Mouse (Mus musculus) layer of hippocampus, adult 8-10 months (tissue): Measurements from ENCODE around the gene Hoxb9. TPM values are rescaled to one million over a fixed set of nuclear protein-coding genes. Genes with fewer than 3 reads are reported as not detected.

Experiments used
- DNase-seq, 2 experiments: peaks; one replicate each; pipeline ENCODE4 v3.0.0; 2022; ENCODE audit warnings: low spot score in 2 of 2
- total RNA-seq, 4 experiments: library from RNA; stranded (reverse); gene quantifications; 2 replicates each; pipeline ENCODE4 v1.2.4; 2022

Hoxb9 gene
- total RNA-seq, 4 experiments from 2014 or later = not detected

- no peak for DNase-seq
These were observed 4.0 kb upstream of the Hoxb9 start for GRCm38 (mm10) chr11:96267021-96267920.

- no peak for DNase-seq
These were observed 3.1 kb upstream of the Hoxb9 start for GRCm38 (mm10) chr11:96268031-96268745.

GRCm38 (mm10) chr11:96269869-96270268, 1.4 kb upstream of the Hoxb9 start:
- DNase-seq = no peak

DNA sequence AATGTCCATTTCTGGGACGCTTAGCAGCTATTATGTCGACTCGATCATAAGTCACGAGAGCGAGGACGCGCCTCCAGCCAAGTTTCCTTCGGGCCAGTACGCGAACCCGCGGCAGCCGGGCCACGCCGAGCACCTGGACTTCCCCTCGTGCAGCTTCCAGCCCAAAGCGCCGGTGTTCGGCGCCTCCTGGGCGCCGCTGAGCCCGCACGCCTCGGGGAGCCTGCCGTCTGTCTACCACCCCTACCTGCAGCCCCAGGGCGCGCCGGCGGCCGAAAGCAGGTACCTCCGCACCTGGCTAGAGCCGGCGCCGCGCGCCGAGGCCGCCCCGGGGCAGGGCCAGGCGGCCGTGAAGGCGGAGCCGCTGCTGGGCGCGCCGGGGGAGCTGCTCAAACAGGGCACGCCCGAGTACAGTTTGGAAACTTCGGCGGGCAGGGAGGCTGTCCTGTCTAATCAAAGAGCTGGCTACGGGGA, 319 bp downstream of the Hoxb9 start:
- DNase-seq = no peak

DNA sequence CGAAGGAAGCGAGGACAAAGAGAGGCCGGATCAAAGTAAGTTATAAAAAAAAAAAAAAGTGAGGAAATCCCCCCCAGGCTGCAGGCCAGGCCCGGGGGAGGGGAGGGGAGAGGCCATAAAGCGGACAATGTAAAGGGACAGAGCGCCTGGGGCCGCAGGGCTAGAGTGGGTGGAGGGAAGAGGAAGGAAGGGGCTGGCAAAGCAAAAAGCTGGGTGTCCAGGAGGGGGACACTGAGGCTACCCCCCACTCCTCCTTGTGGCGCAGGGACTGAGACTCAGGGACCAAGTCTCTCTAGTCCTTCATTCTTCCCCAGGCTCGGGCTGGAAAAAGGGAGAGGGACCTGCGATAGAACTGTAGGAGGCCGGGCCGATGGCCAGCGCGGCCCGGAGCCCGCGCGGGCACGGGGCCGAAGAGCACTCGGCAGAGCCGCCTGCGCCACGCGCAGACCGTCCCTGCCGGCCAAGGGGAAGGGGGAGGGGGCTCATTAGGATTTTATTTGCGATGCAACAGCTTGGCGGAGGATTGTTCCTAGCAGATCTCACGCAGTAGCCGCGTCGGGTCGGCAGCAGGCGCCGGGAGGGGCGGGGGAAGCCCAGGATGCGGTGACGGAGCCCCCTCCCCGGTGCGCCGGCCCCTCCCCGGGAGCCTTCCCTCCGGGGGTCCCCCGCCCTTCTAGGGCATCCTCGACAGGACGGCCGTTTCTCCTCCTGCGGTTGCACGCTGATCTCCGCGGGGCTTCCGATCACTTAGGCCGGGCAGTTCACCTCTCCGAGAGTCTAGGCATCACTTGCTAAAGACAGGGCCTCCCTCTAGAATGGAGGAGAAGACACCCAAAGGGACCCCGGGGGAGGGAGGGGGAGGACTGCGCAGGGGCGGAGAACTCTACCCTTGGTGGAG, 1.0 kb downstream of the Hoxb9 start:
- no peak for DNase-seq

- DNase-seq = no peak
These were observed 3.2 kb downstream of the Hoxb9 start for GRCm38 (mm10) chr11:96274428-96274827.

GRCm38 (mm10) chr11:96275896-96276295, 4.6 kb downstream of the Hoxb9 start:
- no peak for DNase-seq

GRCm38 (mm10) chr11:96277151-96278044, 6.1 kb downstream of the Hoxb9 start:
- DNase-seq = no peak

DNA sequence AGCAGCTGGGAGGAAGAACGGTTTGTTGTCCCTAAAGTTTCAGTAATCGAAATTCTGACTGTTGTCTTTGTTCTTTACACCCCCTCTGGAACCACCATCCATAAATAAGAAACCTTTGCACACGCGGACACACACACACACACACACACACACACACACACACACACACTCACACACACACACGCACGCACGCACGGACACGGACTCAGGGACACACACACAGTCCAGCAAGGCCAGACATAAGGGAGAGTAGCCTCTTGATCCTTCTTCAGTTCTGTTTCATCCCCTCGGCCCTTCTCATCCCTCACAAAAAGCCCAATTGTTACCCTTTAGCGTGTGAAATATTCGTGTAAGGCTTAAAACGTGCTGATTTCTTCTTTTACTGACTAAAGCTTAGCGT, 7.1 kb downstream of the Hoxb9 start:
- DNase-seq = no peak

DNA sequence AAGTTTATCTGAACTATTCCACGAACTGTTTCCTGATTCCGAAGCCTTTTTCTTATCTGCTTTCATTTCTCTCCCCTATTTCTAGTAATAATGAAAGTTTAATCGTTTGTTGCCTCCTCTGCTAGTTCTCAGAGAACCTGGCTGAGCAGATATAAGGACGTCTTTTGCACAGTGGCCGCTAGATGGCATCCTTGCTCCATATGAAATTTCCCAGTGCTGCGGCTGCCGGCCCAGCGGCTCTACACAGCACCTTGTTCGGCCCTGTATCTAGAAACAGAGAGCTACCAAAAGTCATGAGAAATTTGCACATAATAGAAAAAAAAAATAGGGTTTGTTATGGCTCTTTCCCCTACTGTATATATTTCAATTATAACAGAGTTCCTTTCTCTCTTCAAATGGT, 7.5 kb downstream of the Hoxb9 start:
- DNase-seq = peak; percentile 43 to 84

DNA sequence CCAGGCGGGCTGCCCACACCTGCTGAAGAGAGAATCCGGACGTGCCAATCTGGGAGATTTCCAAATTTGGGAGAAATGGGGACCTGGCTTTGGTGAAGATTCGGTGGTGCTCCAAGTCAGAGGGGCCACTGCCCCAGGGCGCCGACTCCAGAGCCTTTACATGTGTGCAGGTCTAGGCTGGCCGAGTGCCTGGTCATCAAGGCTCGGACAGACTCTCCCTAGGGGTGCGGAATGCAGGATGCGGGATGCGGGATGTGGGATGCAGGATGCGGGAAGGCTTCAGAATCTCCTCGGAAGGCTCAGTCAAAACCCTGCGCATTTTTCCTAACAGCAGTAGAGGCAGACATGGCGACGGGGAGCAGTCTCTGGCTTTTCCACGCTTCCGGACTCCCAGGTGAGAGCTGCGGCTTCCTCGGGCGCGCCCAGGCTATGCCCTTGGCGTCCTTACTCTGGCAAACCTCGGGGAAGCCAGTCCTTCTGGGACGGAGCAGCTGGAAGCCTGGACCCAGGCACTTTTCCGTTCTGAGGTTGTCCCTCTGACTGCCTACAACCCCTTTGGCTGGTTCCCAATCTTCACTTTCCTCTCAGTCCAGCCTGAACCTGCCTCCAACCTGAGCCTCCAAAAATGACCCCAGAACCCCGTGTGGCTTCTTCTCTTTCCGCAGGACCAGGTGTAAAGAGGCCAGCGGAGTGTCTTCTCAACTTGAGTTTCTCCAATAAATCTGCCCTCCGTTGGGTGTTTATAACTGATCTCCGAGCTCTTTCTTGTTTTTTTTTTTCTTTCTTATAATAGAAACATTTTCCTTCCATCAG, 8.4 kb downstream of the Hoxb9 start:
- no peak for DNase-seq

DNA sequence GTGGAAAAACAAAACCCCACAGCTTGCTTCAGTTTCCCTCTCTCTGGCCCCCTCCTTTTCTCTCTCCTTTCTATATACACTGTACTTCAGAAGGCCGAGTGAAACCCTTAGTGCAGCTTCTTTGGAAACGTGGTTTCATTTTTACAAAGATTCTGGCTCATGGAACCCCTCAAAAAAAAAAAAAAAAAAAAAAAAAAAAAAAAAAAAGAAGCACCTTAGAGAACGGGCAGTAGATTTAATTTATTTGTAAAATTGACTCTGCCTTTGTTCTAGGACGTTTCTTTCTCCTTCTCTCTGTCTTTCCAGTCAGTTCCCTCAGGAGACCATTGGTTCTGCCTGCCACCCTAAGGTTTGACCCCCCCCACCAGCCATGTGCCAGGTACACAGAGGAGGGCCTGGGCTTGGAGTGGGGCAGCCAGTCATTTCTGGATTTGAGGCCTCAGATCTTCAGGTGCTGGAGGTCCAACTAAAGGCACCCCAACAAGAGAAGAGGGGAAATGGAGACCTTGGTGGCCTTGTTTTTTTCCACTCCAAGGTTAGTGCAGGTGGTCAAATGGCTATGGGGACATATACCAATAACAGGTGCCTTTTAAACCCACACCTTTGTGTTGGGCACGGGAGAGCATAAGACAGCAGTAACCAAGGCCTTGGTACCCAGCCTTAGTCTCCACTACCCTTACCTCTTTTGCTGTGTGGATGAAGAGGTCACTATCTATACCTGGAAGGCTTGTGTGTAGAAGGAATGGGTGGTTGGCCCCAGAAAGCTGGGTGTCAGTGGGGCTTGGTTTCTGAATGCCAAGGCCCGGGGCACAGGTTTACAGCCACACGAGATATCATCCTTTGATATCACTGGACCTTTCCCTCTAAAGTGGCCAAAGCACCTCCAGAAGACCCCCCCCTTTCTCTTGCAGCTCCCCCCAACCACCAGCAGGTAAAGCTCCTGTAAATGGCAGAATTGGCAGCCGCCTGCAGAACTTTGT, 9.4 kb downstream of the Hoxb9 start:
- DNase-seq = no peak

DNA sequence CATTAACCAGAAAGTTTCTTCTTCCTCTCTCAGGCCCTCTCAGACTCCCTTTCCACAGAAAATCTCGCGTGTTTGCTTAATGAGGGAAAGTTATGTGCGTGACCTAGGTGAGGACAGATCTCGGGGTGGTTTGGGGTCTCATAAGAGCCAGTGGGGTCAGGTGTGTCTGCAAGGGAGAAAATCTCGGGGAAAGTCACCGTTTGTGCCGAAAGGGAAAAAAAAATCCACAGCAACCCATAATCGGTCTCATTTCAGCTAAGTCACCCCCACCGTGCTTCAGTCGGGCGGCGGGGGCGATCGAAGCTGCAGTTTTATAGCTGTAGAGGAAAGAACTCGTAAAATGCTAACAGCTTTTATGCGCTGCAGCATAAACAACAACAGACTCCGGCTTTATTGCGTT, 10.1 kb downstream of the Hoxb9 start:
- DNase-seq = no peak

DNA sequence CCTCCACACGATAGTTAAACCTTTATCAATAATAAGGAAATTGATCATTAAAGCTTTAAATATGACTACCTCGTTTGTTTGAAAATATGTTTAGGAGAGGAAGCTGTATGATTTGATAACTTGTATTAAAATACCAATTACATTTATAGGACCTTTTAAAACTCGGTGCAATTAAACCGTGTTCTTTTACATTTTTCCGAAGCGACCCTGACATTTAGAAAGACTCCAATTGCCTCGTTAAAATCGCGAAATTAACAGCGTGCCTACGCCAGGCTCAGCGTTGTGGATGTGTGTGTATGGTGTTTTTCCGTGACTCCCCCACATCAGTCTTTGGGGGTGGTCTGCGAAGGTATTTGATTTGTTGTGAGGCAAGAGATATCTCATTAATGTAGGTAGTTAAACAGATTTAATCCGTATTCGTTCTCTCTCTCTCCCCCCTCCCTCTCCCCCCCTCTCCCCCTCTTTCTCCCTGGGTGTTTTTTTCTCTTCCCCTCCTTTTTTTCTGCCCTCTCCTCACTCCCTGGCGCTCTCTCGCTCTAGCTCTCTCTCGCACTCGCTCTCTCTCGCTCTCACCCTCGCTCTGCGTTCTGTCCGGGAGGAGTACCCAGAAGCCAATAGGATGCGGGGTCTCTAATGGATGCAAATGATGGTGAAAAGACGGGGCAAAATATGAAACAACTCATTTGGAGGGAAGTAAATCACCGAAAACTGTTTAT, 10.8 kb downstream of the Hoxb9 start, which contains the start of gene Hoxb8:
Gene Hoxb8 (plus strand): TSS at position 51 of the 716 bp plus-strand sequence.
- DNase-seq = no peak

DNA sequence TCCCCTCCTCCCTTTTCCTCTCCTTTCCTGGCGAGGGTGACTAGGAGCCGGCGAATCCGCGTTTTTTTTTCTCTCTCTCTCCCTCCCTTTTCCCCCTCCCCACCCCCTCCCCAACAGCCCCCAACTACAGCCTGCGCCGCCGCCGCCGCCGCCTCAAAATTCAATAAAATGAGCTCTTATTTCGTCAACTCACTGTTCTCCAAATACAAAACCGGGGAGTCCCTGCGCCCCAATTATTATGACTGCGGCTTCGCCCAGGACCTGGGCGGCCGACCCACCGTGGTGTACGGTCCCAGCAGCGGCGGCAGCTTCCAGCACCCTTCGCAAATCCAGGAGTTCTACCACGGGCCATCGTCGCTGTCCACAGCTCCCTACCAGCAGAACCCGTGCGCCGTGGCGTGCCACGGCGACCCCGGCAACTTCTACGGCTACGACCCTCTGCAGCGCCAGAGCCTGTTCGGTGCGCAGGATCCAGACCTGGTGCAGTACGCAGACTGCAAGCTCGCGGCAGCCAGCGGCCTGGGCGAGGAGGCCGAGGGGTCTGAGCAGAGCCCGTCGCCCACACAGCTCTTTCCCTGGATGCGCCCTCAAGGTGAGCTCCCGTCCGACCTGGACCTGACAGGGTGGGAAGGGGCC, 11.7 kb downstream of the Hoxb9 start:
- no peak for DNase-seq

DNA sequence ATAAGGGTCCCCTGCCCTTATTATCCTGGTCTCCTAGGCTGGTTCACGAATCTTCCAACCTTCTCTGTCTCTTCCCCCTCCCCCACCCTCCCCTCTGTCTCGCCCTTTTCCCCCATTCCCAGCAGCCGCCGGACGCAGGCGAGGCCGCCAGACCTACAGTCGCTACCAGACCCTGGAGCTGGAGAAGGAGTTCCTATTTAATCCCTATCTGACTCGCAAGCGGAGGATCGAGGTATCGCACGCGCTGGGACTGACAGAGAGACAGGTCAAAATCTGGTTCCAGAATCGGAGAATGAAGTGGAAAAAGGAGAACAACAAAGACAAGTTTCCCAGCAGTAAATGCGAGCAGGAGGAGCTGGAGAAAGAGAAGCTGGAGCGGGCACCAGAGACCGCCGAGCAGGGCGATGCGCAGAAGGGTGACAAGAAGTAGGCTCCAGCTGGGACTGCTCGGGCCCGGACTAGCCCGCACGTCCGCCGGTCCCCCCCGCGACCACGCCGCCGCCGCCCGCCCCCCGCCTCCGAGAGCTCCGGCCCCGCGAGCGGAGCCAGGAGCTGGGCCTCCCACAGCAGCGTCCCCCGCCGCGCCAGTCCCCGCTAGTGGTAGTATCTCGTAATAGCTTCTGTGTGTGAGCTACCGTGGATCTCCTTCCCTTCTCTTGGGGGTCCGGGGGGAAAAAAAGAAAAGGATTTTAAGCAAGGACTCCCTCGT, 12.9 kb downstream of the Hoxb9 start:
- DNase-seq = no peak
